Mouse (Mus musculus): ENCODE measurements around the gene Zfc3h1.

The Zfc3h1 gene

DNA sequence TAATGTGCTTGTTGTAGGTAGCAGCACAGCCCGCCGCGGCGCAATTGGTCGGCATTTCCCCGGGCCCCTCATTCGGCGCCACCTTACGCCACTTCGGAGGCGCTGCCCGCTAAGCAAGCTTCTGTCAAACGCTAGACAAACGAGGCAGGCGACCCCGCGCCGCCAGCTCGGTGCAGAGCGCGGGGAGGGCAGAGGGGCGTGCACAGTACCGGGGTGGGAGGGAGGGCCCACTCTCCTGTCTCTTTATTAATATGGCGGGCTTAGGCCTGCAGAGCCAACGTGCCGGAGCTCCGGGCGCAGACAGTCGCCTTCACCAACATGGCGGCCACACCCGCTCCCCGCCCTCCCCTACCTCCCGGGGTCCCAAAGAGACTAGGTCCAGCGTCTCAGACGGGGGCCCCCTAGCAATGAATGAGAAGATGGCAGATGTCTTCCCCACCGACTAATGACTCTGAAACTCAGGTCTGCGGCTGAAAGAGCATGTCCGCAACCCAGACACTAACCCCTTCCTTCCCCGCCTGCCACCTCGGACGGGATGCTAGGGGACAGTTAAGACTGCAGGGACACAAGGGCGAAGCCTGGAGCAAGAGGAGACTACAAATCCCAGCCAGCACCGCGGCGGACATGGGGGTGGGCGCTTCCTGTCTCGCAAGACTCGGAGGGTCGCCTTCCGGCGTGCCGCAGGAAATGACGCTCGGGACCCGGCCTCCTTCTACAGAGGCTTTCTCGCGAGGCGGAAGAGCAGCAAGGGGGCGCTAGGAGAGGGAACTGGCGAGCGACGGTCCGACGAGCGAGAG lies at the start of gene Zfc3h1, which contains the start of gene Thap2:
Gene Zfc3h1 (plus strand): TSS at position 739 of the 797 bp plus-strand sequence.
Gene Thap2 (minus strand): TSS at position 223 of the 797 bp plus-strand sequence.
- DNase-seq (ENCODE audit: low spot score), result peak; percentile 96

DNA sequence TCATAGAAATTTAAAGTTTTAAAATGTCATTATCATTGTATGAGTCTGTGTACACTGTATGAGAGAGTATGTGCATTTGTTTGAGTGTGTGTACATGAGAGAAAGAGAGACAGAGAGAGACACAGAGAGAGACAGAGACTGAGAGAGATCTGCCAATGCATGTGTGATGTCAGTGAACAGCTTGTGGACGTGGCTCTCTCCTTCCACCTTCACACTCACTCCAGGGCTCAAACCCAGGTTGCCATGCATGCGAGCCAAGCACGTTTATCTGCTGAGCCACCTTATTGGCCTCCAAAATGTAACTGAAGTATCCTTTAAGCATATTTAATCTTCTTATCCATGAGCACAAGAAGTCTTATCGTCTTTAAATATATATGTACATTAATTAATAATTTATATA lies 47.9 kb upstream of the Zfc3h1 start:
- DNase-seq (ENCODE audit: low spot score), result no peak

DNA sequence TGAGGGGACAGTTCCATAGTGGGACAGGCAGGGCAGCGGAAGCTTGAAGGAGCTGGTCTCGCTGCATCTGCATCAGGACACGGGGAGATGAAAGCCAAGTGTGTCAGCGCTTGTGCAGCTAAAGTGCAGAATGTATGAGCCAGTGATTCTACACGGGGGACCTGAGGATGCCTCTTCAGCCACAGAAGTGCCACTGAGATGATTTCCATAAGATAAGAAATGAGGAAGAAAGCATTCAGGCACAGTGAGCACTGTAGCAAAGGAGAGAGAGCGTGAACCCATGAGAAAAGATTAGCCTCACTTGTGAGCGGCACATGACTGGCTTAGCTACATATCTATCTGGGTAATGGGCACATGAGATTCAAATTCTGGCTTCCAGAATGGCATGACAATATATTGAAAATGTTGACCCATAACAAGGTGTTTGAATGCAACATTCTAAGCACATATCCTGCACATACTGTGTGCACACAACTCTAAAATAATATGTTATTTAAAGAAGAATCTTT lies 44.9 kb upstream of the Zfc3h1 start:
- no peak for DNase-seq (ENCODE audit: low spot score)

DNA sequence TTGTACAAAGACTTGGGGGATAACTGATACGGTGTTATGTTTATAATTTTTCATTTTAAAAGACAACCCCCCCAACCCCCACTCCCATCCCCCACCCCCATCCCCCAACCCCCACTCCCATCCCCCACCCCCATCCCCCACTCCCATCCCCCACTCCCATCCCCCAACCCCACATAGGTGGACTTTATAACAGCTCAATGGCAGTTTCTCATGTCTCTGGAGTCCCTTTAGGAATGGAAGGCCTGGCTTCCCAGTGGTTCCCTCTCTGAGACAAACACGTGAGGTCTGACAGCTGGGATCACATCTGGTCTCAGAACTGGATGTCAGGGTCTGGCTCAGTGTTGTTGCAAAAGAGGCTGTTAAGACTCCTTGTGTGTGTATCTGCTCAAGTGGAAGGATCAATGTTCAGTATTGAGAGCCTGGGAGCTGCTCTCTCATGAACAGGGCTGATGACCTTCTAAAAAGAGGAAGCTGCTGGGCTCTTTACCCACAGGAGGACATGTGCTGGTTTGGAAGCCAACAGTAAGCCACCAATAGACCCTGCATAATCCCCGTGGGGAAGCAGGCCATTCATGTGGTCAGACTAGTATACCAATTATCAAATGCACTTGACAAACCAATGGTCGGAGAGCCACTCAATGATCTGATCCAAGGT lies 41.9 kb upstream of the Zfc3h1 start:
- DNase-seq (ENCODE audit: low spot score), result no peak

DNA sequence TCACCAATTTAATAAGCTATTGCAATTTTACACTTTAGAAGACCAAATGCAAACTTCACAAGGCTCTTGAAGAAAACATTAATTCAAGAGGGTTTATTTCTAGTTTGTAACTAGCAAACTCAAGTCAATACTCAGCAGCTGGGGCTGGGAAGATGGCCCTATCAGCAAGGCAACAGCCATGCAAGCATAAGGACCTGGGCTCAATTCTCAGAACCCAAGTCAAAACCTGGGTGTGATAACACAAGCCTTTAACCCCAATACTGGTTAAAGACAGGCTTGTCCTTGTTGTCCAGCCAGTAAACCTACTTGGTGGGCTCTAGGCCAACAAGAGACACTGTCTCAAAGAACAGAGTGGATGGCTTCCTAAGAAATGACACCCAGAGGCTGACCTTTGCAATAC lies 38.3 kb upstream of the Zfc3h1 start:
- DNase-seq (ENCODE audit: low spot score), result no peak

DNA sequence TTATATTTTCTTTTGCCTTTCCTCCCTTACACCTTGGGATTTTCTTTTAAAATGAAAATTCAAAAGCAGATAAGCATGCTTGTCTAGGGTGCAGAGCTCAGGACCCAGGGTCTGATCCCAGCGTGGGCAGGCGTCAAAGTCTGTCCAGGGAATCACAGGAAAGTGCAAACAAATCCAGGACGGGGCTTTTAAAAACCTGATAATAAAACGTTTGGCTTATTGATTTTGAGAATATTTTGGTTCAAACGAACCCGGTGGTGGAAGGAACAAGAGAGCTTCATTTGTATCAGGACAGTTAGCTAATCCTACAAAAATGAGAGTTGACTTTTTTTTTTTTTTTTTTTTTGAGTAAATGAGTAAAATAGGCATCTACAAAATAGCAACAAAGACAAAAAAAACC lies 36.6 kb upstream of the Zfc3h1 start:
- no peak for DNase-seq (ENCODE audit: low spot score)

DNA sequence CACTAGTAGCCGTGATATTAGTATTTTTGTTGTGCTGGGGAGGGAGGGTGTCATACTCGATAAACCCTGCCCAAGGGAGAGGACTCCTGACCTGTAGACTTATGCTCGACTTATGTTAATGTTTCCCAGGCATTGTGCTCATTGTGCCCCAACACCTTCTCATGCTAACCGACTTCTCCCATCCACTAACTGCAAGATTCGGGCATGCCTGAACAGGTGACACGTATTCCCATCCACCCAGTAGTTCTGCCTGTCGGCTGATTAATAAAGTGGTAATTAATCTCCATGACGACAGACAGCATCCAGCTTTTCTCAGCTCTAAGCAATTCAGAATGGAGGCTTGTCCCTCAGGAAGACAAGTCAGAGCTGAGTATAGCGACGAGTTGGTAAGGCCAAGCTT lies 35.7 kb upstream of the Zfc3h1 start:
- DNase-seq (ENCODE audit: low spot score), result no peak

DNA sequence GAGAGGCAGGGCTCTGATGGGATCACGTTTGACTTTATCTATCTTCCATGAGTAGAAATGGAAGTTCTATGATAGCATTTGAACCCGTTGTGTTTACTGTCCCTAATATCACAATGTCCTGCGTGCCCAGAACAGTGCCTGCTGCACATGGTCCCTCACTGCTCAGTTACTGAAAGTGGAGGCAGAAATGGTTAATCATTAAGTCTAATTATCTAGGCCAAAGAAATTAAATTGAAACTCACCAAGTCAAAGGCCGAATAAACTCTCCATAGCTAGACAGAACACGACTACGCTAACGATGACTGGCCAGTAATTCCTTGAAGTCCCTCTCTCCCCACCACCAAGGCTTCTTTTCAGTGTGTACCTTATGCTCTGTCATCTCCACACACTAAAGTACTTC lies 35.2 kb upstream of the Zfc3h1 start:
- DNase-seq (ENCODE audit: low spot score), result no peak

DNA sequence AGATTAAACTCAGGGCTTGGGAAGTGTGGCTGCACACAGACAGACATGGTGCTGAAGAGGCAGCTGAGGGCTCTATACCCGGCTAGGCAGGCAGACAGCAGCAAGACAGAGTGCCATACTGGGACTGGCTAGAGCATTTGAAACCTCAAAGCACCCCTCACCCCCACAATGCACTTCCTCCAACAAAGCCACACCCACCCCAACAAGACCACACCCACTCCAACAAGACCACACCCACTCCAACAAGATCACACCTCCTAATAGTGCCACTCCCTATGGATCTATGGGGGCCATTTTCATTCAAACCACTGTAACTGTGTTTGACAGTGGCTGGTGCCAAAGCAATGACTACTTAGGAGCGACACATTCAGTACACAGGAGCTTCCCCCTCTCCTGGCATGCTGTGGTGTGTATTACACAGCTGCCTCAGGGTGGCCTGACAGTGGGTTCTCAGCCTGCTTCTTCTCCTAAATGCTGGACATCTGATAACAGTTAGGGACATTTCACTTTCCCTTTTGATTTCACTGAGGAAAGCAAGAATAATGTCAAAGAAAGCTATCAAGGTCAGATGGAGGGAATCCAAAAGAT lies 33.9 kb upstream of the Zfc3h1 start:
- DNase-seq (ENCODE audit: low spot score), result no peak

DNA sequence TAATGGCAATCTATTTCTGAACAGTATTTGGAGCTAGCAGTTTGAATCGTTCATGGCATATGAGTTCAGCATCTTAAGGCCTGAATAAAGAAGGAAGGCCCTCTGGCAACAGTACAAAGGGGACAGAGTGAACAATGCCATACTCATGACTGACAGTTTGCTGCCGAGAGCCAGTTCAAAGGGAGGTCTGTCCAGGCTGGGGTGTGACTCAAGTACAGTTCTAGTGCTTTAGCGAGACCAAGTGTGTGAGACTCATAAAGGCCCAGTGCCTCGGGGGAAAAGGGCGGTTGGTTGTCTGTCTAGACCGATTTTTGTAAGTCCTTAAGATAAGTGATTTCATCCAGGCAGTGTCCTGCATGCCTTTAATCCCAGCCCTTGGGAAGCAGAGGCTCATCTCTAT lies 30.2 kb upstream of the Zfc3h1 start:
- no peak for DNase-seq (ENCODE audit: low spot score)

DNA sequence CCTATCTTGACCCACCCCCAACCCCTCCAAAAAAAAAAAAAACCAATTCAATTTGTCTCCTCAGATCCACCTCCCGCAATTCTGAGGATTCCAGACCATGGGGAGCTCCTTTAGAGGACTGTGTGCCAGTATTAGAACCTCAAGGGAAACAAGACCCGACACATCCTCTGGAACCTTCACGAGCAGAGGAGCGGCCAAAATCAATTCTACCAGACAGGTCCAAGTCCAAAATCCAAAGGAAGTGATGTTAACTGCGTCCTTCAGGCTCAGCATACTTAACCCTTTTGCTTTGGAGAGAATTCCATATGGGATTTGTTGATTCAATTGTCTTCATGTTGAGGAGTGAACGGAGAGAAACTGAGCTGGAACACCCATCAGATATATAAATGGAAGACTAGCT lies 29.7 kb upstream of the Zfc3h1 start:
- DNase-seq (ENCODE audit: low spot score), result no peak

DNA sequence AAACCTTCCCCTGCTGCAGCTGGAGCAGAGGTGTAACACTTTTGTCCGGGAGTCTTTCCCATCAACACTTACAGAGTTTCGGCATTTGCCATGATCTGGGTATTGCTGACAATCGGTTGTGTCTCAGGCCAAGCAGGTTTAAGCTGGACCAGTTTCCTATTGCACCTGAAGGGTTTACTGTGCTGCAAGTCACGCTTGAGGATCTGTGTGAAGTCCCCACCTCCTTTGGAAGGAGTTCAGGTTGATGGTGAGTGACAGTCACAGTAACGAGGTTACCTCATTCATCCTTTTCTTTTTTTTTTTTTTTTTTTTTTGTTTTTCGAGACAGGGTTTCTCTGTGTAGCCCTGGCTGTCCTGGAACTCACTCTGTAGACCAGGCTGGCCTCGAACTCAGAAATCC lies 28.7 kb upstream of the Zfc3h1 start:
- no peak for DNase-seq (ENCODE audit: low spot score)

DNA sequence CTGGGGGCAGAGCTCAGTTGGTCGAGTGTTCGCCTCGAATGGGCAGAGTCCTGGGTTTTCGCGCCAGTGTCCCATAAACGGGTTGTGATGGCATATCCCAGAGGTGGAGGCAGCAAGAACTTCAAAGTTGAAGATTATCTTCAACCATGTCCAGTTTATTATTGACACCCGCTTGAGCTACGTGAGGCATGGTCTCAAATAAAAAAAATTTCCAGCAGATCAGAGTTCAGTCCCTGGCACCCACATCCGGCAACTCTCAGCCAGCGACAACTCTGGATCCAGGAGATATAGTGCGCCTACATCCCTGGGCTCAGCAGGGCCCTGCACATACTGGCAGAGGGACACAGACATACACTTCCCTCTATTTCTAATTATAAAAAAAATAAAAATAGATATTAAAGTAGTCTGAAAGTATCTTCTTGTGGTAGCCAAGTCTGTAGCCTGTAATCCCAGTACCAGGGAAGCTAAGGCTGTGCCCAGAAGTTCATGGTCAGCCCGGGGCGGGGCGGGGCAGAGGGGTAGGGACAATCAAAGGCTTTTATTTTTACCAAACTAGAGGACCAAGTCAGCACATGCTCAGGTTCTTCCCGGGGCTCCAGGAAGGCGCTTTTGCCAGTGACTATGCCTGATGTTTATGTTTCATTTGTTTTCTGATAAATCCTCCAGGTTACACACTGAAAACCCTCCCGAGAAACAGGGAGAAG lies 26.4 kb upstream of the Zfc3h1 start:
- no peak for DNase-seq (ENCODE audit: low spot score)

DNA sequence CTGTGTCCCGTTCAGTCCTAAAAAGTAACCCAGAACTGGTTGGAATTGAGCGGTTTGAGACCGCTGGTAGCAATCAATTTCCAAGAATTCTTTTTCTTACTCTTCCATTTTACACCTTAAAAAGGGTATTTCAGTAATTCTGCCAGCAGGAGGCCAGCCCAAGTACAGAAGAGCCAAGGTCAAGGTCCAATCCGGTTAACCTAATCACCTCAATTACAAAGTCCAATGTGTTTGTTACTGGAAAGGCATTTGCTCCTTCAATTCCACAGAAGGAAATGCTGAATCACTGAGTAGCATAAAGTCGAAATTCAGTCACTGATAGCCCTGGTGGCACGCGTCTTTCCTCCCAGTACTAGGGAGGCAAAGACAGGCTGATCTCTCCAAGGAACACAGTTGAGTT lies 25.7 kb upstream of the Zfc3h1 start:
- DNase-seq (ENCODE audit: low spot score), result no peak

DNA sequence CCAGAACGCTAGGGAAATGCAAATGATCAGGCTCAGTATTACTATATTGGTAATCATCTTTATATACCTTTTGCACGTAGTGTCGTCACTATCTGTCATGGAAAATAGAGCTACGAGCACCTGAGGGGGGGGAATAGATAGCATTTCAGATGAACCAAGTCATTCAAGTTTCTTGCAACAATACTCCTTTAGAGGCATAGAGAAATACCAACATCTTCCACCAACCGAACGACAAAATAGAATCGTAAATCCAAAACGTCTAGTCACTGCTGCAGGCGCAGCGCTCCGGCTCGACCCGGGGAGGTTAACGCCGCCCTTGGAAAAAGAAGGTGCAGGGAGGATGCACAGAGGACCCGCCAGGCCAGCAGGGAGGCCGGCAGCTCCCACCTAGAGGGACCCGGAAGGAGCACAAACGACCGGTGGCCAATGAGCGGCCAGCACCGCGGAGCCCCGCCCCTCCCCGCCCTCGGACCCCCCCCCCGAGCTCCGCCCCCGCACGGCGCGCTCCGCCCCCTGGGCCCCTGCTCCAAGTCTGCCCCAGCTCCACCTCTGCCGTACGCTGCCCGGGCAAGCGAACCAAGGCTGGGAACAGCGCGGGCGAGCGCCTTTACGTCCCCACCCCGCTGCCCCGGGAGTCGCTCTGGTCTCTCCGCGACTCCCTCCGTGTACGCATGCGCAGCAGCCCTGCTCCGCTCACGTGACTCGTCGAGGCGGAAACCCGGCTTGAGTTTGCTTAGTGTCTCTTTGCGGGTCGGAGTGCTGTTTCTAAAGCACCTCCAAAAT lies 22.7 kb upstream of the Zfc3h1 start, which contains the start of gene Tmem19:
Gene Tmem19 (minus strand): TSS at position 662 of the 783 bp plus-strand sequence.
- peak; percentile 97 for DNase-seq (ENCODE audit: low spot score)

DNA sequence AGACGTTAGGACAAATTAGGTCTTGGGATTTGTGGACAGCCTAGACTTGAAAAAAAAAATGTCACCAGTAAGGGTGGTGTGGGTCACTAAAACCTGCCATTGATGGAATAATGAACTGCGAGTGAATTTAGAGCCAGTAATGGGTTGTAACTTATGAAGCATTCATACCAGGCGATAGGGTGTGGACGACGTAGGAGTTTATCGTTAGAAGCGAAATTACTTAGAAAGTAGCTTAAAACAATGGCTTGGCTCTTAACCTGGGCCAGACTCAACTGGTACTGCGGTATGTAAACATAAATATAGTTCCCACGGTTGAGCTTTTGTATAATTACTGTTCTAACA lies 22.2 kb upstream of the Zfc3h1 start:
- DNase-seq (ENCODE audit: low spot score), result no peak

DNA sequence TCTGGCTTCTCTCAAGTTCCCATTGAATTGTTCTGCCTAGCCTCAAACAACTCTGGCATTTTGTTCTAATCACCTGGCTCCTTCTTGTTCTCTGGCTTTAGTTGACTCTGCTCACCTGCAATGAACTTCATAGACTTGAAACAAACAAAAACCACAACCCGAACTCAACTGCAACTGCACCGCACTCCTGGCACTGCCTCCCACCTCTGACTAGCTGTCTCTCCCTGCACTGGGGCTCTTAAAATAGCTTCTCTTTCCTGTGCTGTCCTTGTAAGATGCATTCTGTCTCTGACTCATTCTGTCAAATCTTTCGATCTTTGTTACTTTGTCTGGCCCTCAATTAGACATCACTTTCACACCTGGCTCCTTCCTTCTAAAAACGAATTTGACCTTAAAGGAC lies 21.6 kb upstream of the Zfc3h1 start:
- no peak for DNase-seq (ENCODE audit: low spot score)

DNA sequence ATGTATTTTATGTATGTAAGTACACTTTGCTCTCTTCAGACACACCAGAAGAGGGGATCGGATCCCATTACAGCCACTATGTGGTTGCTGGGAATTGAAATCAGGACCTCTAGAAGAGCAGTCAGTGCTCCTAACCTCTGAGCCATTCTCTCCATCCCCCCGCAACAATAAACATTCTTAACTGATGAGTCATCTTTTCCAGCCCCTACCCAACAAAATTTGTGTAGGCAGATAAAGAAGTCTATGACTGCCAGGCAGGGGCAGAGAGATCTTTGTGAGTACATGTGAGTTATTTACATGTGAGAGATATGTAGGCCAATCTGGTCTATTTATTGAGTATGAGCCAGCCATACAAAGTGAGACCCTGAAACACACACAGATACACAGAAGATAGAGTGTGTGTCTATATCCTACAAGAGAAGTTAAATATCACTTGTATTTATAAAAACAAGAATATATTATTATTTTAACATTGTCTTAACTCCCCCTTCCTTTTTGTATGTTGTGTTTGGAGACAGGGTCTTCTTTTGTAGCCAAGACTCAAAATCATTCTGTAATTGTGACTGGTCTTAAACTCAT lies 3.2 kb upstream of the Zfc3h1 start:
- DNase-seq (ENCODE audit: low spot score), result no peak

DNA sequence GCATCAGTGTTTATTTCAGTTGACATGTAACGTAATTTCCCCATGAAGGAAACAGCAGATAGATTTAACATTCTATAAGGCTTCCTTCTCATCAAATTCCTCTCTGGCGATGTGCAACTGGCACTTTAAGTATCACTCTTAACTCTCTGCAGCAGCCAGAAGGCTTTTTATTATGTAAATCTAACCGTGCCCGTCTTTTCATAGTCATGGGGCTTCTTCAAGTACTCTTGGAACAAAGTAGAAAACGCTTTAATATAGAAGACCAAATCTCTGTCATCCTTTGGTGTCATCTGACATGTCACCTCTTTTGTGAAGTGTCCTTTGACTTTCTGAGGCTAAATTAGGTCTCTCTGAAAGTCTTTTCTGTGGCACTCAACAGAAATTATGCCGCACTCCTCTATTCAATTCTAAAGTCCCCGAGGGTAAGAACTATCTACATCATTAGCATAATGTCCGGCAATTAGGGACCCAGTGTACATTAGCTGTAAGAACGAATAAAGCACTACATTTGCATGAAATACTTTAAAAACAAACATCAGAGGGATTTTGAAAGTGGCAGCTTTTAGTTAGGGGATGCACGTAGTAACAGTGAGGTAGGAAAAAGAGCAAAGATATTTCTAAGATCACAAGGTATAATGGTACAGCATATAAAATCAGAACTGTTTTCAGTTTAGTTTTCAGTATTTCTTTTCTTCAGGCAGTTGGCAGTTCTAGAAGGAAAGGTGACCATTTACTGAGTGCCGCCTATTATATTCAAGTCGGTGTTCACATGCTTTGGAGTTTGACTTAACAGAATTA lies 1.7 kb upstream of the Zfc3h1 start:
- no peak for DNase-seq (ENCODE audit: low spot score)

DNA sequence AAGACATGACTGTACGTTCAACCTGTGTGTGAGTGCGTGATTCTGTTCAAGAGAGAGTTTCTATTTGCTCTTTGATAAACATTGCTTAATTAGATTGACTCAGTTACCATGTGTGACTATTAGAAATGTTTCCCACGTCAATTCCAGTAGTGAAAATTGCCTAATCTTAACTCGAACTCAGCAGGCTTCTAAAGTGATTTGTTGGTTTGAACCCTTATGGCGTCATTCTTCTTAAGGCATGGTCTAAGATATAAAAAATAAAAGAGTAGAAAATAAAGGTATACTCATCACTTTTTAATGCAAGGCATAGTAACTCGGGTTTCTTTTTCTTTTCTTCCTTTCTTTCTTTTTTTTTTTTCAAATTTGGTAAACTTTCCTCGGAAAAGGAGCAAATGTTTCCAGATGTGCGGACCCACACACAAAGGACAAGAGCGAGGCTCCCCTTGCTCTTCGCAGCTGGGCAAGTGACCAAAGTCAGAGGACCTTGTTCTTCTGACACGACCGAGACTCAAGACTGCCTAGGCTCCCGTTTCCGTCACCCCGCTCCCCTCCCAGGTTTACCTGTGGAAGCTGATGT lies 1.0 kb upstream of the Zfc3h1 start:
- DNase-seq (ENCODE audit: low spot score), result no peak
